Mouse (Mus musculus): ENCODE results near the gene Man1c1.

Gene Man1c1

DNA sequence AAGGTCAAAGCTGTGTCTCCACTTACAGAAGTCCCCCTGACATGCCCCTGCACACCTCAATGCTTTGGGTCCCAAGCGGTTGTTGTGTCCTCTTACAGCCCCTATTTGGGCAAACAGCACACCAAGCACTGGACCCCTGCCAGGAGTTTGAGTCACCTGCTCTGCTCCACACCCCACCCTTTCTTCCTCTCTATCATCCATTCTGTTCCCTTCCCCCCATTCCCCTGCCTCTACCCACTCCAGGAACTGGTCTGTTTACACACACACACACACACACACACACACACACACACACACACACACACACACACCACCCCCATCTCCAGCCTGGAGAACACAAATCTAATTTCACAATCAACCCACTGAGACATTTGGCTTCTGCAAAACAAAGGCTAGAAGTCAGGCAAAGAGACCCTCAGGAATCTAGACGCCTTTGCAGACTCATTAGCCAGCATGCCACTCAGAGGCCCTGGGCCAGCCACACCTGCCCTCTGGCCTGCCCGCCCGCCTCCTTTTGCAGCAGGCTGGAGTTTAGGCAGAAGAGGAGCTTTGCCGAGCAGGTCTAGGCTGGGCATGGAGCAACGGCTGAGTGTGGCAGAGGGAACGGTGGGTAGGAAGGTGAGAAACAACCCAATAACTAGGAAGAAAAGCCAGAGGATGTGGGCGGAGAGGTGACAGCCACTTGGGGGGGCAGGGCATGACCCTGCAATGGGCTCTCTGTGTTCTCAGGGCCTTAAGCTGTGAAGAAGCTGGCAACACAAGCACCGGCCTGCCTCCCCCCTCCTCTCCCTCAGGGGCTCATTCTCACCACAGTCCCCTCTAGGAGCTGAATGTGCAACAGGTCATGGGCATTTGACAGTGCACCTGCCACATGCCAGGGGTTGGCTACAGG lies 157.0 kb downstream of the Man1c1 start:
- no peak for DNase-seq

DNA sequence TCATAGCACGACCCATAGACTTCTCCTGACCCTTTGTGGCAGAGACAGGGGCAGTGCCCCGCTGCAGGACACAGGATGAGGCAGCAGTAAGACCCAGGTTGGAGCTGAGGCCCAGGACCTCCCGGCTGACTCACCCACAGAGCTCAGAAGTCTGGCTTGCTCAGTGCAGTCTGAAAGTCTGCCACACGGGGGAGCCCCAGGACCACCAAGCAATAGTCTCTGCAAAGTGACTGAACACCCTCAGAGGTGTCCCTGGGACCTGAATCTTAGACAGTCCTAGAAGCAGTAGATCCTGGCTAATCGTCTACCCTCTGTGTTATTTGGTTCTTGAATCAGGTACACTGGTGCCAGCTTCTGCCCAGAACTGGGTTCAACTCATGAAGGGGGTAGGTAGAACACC lies 160.8 kb downstream of the Man1c1 start:
- peak; percentile 98 to 99 for DNase-seq

DNA sequence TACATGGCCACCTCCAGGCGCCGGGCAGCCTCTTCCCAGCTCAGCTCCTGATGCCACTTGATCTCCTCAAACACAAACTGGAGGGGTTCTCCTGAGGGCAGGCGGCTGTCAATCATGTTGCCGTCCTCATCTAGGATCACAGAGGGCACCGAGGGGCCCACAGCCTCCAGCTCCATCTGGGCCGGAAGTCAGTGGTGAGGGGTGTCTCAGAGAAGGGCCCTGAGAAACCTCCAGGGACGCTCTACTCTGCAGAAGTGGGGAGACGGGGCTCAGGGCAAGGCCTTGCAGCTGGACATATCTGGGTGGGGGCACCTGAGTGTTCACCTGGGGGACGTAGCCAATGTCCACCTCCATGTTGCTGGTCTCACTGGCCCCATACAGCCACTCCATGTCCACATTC lies 161.4 kb downstream of the Man1c1 start:
- no peak for DNase-seq

DNA sequence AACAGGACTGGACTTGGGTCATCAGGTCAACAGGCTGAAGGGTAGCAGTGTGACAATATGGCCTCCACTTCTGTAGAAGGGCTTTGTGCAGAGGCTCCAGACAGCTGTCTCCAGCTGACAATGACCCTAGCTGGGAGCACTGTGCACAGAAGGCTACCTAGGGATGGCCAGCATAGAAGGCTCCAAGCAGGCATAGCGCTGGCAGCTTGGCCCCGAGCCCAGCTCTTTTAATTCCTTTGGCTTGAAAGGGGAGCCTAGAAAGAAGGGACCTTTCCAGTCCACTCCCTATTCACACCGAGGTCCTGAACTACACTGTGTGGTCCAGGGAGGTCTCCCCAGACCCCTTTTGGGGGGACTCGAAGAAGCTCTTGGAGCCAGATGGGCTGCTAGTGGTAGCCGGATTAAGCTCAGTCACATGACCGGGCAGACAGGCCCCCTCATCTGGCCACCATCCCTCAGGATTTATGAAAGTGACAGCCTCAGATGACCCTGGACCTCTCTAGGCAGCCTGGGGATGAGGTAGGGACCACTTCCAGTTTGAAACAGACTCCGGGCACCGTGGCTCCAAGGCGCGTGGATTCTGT lies 165.0 kb downstream of the Man1c1 start:
- no peak for DNase-seq

DNA sequence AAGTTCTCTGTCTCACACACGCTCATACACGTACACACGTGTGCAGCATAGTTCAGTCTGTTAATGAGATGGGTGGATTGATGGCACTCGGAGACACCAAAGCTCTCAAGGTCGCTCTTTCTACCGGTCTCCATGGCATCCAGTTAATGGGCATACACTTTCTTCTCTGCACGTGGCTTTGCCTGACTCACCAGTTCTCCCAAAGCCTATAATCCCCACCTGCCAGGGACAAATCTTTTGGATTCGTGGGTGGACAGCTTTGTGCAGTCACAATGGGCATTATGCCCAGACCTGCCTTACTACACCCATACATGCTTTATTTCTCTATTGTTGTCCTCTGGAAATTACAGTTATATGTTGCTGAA lies 168.3 kb downstream of the Man1c1 start:
- no peak for DNase-seq

DNA sequence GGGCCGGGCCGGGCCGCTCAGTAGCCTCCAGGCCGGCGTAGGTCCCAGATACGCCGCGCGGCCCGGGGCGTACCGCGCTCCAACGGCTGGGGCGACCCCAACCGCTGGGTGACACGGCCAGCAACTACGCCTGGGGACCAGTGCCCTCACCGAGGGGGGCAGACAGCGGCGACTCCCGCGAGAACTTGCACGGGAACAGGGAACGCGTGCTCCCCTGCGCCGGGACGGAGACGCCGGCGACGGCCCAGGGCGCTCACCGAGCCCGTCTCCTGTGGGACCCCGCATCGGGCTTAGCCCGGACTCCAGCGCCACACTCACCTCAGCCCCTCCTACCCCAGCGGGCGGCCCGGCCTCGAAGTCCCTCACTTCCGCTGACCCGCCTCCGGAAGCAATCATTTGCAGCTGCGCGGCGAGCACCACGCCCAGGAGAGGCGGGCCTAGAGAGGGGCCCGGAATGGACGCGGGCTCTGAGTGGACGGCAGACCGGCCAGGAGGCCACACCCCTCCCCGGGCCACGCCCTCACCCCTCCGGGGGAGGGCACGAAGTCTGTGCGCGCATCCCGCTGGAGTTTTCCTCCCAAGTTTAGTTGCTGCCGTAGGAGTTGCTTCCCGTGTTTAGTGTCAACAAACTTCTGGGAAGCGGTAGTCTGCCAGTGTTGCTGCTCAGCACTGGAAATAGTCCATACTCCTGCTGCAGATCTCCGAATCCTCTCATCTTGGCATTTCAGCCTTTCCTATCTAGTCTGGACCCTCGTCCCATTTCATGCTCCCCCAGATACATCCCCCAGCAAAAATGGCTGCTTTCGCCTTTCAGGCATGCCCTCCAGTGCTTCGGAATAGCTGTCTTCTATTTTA lies 168.9 kb downstream of the Man1c1 start, which contains the start of gene Mtfr1l:
Gene Mtfr1l, minus strand, starts transcription at position 456 of the 855 bp plus-strand sequence.
- peak; percentile 97 for DNase-seq

DNA sequence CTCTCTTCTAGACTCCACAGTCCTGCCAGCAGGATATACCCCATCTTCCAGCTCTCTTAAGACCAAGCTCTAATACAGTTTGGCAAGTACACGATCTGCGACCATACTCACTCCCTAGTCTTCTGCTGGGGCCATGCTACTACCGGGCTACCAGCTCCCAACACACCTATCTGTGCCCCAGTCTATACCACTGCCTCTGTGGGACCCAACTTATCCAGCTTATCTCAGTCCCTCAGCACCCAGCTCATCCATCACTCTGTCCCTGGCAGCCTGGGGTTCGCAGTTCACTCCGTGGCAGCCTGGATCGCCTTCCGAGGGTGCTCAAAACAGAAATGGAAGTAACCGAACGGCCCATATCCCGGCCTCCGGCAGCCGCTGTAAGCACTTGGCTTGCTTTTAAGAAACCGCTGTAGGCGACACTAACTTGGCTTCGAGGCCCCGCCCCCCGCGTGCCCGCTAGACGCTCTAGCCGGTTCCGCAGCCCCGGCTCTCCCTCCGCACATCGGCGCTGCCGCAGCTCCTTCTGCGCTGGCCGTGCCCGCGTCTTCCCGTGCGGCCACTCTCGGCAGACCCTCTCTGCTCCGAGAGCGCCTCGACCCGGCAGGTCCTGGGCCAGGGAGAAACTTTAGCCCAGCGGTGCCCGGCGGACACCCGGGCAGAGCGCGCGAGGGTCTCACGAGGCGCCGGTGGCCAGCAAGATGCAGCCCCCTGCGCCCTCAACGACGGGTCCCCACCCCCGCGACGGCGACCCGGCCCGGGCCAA lies 169.8 kb downstream of the Man1c1 start:
- peak; percentile 79 to 80 for DNase-seq

DNA sequence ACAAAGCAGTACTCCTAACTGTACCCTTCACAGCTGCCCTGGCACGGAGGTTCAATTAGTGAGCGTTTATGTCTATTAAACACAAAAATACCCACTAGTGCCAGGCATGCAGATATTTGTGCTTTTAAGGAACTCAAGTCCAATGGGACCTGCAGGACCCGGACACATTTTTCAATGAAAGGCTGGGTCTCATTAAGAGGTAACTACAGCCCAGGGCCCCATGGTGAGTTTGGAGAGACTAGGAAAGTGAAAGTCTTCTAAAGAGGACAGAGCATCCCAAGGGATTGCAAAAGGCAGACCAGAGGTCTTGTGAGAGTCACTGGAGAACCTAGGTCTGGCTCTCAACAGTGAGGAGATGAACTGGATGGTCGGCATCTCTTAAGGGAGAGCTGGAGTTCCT lies 170.7 kb downstream of the Man1c1 start:
- DNase-seq: no peak

DNA sequence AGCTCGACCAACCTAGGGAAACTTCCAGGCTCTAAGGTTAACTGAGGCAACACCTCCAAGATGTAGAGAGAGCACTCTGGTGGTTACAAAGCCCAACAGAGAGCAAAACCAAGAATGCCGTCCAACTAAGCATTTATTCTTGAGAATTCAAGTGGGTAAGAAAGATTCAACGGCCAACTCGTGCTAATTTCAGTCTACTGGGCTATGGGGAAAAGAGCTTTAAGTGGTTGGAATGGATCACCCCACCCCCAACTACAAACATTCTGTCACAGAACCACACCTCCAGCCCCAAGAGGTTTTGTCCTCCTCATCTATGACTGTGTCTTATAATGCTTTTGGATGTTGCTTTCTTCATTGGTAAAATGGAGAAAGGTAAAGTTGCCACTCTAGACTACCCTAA lies 171.2 kb downstream of the Man1c1 start:
- no peak for DNase-seq

DNA sequence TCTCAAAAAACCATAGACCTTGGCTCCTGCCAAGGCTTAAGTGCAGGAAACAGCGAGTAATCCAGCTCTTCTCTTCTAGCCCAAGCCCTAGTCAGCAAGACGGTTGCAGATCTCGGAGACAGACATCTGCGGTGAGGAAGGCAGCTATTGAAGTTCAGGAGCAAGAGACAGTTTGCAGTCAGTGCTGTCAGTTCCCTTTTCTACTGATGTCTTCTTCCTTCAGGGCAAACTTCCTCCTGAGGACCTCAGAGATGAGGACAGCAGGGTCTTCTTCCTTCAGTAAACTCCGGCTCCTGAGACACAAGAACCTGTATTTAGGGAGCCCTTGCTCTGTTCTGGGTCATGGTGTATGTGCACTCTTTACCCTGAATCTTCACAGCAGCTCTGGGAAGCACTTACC lies 177.9 kb downstream of the Man1c1 start:
- no peak for DNase-seq

DNA sequence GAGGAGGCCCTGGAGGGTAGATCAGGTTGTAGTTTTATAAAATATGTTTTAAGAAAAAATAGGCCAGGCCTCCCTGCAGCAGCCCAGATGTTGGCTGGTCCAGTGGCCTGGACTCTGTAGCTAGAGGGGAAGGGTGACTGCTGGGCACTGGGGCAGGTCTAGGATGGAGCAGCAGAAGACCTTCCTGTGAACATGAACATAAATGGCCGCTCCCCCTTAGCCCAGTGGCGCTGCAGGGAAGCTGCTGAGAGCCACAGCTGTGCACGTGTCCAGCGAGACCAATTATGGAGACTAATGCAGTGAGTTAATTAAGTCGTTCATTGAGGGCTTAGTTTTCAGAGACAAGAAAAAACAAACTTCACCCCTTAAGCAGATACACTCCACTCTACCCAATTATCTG lies 178.3 kb downstream of the Man1c1 start:
- DNase-seq: no peak

DNA sequence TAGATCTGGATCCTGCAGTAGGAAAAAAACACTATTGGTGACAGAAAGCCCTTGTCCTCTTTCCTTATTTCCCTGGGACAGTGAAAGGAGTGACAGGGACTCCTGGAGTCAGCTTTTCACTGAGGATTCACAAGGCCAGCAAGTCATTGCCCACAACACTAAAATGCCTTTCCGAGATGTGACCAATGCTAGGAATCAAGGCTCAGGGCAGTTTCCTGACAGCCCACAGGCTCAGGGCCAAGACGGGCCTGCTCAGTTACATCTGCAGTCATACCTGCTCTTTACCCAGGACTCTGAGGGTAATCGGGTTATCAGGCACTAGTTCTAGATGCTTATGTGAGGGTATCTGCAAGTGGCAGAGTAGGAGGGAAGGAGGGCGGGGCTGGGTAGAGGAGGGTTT lies 180.6 kb downstream of the Man1c1 start:
- DNase-seq: no peak

DNA sequence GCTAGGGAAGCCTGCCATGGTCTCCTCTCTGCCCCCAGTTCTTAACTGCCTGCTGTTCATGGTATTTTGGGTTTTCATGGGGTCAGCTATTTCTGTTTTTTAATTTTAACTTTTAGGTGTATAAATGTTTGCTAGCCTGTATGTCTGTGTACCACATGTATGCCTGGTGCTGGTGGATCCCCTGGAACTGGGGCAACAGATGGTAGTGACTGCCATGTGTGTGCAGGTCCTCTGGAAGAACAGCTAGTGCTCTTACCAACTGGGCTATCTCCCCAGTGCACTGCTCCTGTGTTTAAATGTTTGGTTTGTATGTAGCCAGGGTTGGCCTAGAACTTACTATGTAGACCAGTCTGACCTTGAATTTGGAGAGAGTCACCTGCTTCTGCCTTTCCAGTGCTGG lies 184.8 kb downstream of the Man1c1 start:
- no peak for DNase-seq

DNA sequence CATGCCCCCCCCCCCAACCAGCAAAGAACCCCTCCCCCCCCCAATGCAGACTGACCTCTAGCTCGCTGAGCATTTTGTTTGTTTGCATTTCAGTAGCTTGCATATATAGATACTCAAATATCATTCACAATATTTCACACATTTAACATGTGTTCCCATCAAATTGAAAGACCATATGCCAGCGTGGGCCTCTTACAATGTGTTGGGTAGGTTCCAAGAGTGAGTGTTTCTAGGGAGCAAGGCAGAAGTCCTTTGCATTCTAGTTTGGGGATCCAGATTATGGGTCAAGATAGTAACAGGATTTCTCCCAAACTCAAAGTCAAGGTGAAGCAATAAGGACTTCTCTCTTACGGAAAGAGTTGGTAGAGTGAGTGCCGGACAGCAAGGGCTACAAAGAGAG lies 185.5 kb downstream of the Man1c1 start:
- no peak for DNase-seq

DNA sequence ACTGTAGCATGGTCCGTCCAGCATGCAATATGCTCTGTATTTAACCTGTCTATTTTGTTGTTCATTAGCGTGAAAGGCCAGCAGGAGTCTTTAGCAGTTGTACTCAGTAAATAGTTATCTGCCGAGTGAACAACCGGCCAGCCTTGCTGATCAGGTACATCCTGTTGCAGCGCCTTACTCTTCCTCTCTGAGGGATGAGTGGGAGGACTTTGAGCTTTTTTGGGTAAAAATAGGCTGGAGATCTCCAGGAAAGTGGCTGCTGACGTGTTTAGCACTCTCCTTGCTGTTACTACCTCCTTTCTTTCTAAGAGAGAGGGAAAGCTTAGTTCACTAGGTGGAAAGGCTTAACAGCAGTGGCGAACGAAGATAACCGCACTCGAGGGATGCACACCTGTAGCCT lies 186.4 kb downstream of the Man1c1 start:
- DNase-seq: no peak

DNA sequence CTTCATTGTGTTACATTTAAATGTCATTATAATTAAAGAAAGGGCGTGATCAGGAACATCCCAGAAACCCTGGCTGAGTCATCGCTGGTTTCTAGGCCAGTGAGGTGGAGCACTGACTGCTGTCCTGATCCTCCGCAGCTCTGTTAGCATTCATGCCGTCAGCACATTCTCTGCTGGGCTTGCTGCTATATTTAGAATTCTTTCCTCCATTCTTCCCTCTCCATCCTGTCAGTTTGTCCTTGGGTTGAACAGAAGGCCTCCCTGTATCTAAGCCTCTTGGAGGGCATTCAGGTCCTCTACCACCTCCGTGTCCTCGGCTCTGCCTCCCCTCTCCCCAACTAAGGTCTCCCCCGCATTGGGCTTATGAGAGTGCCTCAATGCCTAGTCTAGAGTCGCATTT lies 187.1 kb downstream of the Man1c1 start:
- DNase-seq: no peak

DNA sequence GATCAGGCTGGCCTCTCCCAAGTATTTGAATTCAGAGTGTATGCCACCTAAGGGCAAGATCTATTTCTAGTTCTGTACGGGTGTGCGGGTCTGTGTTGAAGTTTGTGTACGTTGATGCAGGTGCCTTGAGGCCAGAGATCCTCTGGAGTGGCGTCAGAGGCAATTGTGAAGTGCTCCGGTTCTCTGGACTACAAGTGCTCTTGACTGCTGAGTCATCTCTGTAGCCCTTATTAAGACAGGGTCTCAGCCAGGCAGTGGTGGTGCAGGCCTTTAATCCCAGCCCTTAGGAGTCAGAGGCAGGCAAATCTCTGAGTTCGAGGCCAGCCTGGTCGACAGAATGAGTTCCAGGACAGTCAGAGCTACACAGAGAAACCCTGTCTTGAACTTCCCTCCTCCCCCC lies 188.5 kb downstream of the Man1c1 start:
- DNase-seq: no peak

DNA sequence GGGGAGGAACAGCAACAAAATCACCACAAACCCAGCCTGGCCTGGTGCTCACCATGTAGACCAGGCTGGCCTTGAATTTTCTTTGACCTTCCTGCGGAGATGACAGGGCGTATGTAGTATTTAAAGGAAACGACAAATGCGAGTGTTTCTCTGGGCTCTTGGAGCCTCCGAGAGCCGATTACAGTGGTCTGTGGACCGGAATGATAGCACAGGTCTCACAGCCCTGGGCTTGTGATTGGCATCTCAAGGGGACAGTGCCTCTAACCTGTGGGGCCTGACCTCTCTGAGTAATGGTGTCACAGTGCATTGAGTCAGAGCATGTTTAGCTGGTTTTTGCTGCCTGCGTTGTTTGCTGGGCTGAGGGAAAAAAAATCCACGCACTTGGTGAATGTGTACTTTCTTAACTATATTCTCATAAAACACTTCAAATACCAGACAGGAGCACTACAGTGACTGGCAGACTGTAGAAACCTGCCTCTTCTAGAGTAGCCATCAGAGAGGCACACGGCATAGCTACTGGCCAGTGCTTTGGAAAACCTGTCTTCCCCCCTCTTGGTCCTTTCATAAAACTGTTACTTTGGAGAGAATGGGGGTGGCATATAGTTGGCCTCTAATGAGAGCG lies 189.7 kb downstream of the Man1c1 start:
- DNase-seq: no peak

DNA sequence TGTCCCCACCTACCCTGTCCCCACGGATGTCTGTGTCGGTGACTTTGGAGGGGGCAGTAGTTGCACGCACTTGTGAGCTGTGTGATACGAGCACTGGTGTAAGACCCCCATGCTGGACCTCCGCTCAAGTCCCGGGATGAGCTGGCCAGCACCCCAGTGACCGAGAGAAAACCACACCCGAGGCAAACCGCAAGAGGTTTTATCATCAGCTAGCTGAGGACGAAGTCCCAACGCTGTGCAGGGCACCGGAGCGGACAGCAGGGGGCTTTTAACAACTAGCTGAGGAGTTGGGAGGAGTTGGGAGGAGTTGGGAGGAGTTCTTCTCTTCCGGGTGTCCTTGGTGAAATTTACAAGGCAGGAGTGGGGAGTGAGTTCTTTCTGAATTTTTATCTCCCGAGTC lies 191.3 kb downstream of the Man1c1 start:
- peak; percentile 25 to 29 for DNase-seq

DNA sequence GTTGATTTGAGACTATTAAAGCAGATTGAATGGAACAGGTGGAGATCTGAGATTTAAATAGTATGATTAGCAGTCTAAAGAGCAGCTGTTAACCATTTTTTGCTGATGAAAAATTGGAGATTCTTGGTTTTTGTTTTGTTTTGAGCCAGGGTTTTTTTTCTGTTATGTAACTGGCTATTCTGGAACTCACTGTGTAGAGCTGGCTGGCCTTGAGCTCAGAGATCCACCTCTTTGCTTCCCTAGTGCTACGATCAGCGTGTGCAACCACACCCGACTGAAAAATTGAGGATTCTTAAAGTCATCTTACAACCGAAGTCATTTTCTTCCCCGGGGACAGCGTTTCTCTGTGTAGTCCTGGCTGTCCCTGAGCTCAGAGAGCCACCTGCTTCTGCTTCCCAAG lies 192.4 kb downstream of the Man1c1 start:
- DNase-seq: no peak

Data from B cell, adult 2 months (primary cell).